Mouse (Mus musculus): ENCODE data around the gene Gdpd5.

DNA sequence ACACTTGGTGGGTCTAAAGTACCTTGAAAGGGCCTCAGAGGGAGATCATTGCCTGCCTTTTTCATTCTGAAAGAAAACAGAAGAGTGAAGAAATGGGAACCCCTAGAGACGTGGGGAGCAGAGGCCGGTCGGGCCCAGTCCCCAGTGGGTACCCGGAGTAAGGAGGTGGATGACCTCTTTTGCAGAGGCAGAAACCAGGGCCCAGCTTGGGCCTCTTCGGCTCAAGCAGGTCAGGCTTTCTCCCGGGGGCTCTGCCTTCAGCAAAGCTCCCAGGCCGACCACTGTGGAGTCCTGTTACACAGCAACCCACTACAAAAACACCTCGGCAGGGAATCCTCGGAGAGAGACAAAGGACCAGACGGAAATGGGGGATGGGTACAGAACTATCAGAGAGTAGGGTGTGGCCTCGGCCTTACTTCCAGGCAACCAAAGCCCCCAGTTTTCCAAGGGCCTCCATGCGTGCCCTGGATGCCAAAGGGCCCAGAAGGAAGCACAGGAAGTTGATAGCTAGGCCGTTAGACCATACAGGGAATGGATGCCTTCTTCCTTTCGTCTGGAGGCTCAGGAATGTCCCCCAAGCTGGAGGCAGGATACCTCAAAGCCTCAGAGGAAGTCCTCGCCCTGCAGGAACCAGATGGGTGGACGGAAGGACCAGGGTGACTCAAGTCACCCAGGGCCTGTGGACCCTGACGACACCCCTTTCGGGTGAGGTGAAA lies 29.3 kb upstream of the Gdpd5 start:
- TF ChIP-seq CTCF (IDR thresholded peaks at IDR 0.05; ENCODE audit: low read depth, low read length), result no peak
- TF ChIP-seq GATA2 (IDR thresholded peaks at IDR 0.05; ENCODE audit: borderline replicate concordance, low read depth, low read length), result no peak
